Mouse (Mus musculus): ENCODE measurements around the gene Tns1. TPM values are rescaled to one million over a fixed set of nuclear protein-coding genes. Genes with fewer than 3 reads are reported as not detected.

The Tns1 gene
- total and polyA plus RNA-seq, 3 experiments = 0.11 TPM; not detected in 2

- H3K79me2 ChIP-seq (ENCODE audit: control insufficient read depth, insufficient read depth, low read length, poor library complexity) = no peaks in the 10 kb centered on the region
- H3K9ac ChIP-seq (ENCODE audit: control insufficient read depth, low read depth, low read length, poor library complexity, severe bottlenecking) = no peak overlapping the region
- no peak overlapping the region for H3K27ac ChIP-seq (ENCODE audit: control insufficient read depth, low read depth, low read length)
- no peak for DNase-seq (ENCODE audit: low read depth, low spot score)
- H3K27me3 ChIP-seq (ENCODE audit: control insufficient read depth in 1 of 2, insufficient read depth in 2 of 2, low read length in 2 of 2) = no peaks in the 10 kb centered on the region
- H3K9me3 ChIP-seq (replicated peaks; ENCODE audit: insufficient read depth, low read length) = no peaks in the 10 kb centered on the region
- TF ChIP-seq GATA1 (IDR thresholded peaks at IDR 0.05; ENCODE audit: low read depth, low read length) (no peak), TCF12 (IDR thresholded peaks at IDR 0.05; ENCODE audit: low read depth, low read length) (no peak), EP300 (IDR thresholded peaks at IDR 0.05; ENCODE audit: low read depth in 1 of 2, low read length in 2 of 2) (no peak), MAFK (IDR thresholded peaks at IDR 0.05; ENCODE audit: borderline replicate concordance, low read depth, low read length) (no peak), POLR2AphosphoS5 (IDR thresholded peaks at IDR 0.05; ENCODE audit: borderline replicate concordance, low read depth, low read length) (no peak), HCFC1 (IDR thresholded peaks at IDR 0.05; ENCODE audit: low read depth, low read length) (no peak), MEF2A (IDR thresholded peaks at IDR 0.05; ENCODE audit: extremely low read depth, insufficient replicate concordance, low read depth, low read length, poor library complexity, severe bottlenecking) (no peak), MAZ (IDR thresholded peaks at IDR 0.05; ENCODE audit: low read depth, low read length) (no peak), MXI1 (IDR thresholded peaks at IDR 0.05; ENCODE audit: low read depth, low read length) (no peak), ZC3H11A (IDR thresholded peaks at IDR 0.05; ENCODE audit: low read depth, low read length) (no peak)
- no peaks in the 10 kb centered on the region for H3K4me1 ChIP-seq (ENCODE audit: control insufficient read depth in 1 of 2, insufficient read depth in 2 of 2, low read length in 2 of 2)
- H3K36me3 ChIP-seq (ENCODE audit: control insufficient read depth in 1 of 2, insufficient read depth in 2 of 2, low read length in 2 of 2) = no peaks in the 10 kb centered on the region
- no peak overlapping the region for H3K4me3 ChIP-seq (ENCODE audit: control insufficient read depth in 1 of 2, insufficient read depth in 1 of 2, low read depth in 2 of 2, low read length in 2 of 2)
These were observed 206.2 kb downstream of the Tns1 start for GRCm38 (mm10) chr1:73918001-73918400.

DNA sequence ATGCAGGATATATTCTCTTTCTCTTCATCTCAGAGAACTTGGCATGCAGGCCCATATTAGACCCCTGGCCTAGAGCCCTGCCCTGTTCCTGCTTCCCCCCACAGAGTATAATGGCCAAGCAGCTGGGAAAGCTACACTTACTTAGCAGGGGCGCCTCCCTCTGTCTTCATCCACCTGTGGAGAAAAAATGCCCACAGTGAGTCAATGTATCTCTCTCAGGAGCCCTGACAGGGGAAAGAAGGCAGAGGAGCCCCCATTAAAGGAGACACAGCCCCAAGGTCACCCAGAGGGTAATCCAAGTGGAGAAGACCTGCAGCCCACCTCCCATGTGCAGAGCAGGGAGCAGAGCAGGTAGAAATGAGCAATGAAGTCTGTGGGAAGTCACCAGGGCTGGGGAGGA is 208.0 kb downstream of the Tns1 start:
- Histone ChIP-seq H3K4me3 (ENCODE audit: control insufficient read depth in 1 of 2, insufficient read depth in 1 of 2, low read depth in 2 of 2, low read length in 2 of 2) (no peak overlapping the region), H3K36me3 (ENCODE audit: control insufficient read depth in 1 of 2, insufficient read depth in 2 of 2, low read length in 2 of 2) (no peaks in the 10 kb centered on the region), H3K4me1 (ENCODE audit: control insufficient read depth in 1 of 2, insufficient read depth in 2 of 2, low read length in 2 of 2) (no peaks in the 10 kb centered on the region), H3K9ac (ENCODE audit: control insufficient read depth, low read depth, low read length, poor library complexity, severe bottlenecking) (no peak overlapping the region), H3K27ac (ENCODE audit: control insufficient read depth, low read depth, low read length) (no peak overlapping the region), H3K27me3 (ENCODE audit: control insufficient read depth in 1 of 2, insufficient read depth in 2 of 2, low read length in 2 of 2) (no peaks in the 10 kb centered on the region), H3K9me3 (replicated peaks; ENCODE audit: insufficient read depth, low read length) (no peaks in the 10 kb centered on the region), H3K79me2 (ENCODE audit: control insufficient read depth, insufficient read depth, low read length, poor library complexity) (no peaks in the 10 kb centered on the region)
- no peak for TF ChIP-seq POLR2AphosphoS2 (IDR thresholded peaks at IDR 0.05; ENCODE audit: low read length)
- TF ChIP-seq UBTF (IDR thresholded peaks at IDR 0.05; ENCODE audit: borderline replicate concordance, insufficient read depth, low read depth, low read length) = no peak
- no peak for TF ChIP-seq MYB (IDR thresholded peaks at IDR 0.05; ENCODE audit: low read depth, low read length)
- no peak for TF ChIP-seq NELFE (IDR thresholded peaks at IDR 0.05; ENCODE audit: low read depth, low read length)
- no peak for TF ChIP-seq ETS1 (IDR thresholded peaks at IDR 0.05; ENCODE audit: low read depth, low read length)
- no peak for TF ChIP-seq CHD2 (IDR thresholded peaks at IDR 0.05; ENCODE audit: low read length)
- no peak for TF ChIP-seq GABPA (IDR thresholded peaks at IDR 0.05; ENCODE audit: low read depth, low read length)
- no peak for TF ChIP-seq HCFC1 (IDR thresholded peaks at IDR 0.05; ENCODE audit: low read depth, low read length)
- TF ChIP-seq SMC3 (IDR thresholded peaks at IDR 0.05; ENCODE audit: low read depth, low read length) = no peak
- no peak for DNase-seq (ENCODE audit: low read depth, low spot score)
